Mouse (Mus musculus) mouse trophoblast stem cell (cell line): ENCODE results near the gene Uhmk1.
"Not testable (repeated sequence)": the region's sequence is repeated elsewhere in the genome, so short reads cannot be mapped to it uniquely, and the experiment has no call there.

Experiments used
- in situ Hi-C, 2 experiments: fragments of 300-500 bp; cut with MseI, MboI; formaldehyde crosslinking; loops; 2 replicates in 1 of 2; 3 replicates in 1 of 2; pipeline ENCODE4 v1.15.1; 2025

Gene Uhmk1

GRCm38 (mm10) chr1:170214757-170215522 lies at the start of gene Uhmk1:
Uhmk1 (minus strand) TSS chr1:170215397.
- in situ Hi-C loops = no loop called here

- in situ Hi-C loops = no loop called here
Measured at GRCm38 (mm10) chr1:170255560-170255910, 40.3 kb upstream of the Uhmk1 start.

GRCm38 (mm10) chr1:170254893-170255559 lies 39.8 kb upstream of the Uhmk1 start:
- in situ Hi-C loops = no loop called here

GRCm38 (mm10) chr1:170245016-170245415 lies 29.8 kb upstream of the Uhmk1 start:
- in situ Hi-C loops = no loop called here

- in situ Hi-C loops = not testable (repeated sequence)
Measured at GRCm38 (mm10) chr1:170232688-170233087, 17.5 kb upstream of the Uhmk1 start, which contains the start of gene Sh2d1b2. Sh2d1b2 (plus strand) TSS chr1:170232749.

GRCm38 (mm10) chr1:170223276-170223675 lies 8.1 kb upstream of the Uhmk1 start:
- in situ Hi-C loops = no loop called here

- in situ Hi-C loops = no loop called here
Measured at GRCm38 (mm10) chr1:170220351-170220750, 5.2 kb upstream of the Uhmk1 start.

- in situ Hi-C loops = no loop called here
Measured at GRCm38 (mm10) chr1:170218091-170218884, 3.1 kb upstream of the Uhmk1 start.

- in situ Hi-C loops = no loop called here
Measured at GRCm38 (mm10) chr1:170215590-170215989, 393 bp upstream of the Uhmk1 start.

GRCm38 (mm10) chr1:170214383-170214756 lies 827 bp downstream of the Uhmk1 start:
- in situ Hi-C loops = no loop called here

GRCm38 (mm10) chr1:170213181-170213879 lies 1.9 kb downstream of the Uhmk1 start:
- in situ Hi-C loops = no loop called here

GRCm38 (mm10) chr1:170206395-170206794 lies 8.8 kb downstream of the Uhmk1 start:
- in situ Hi-C loops = no loop called here

- in situ Hi-C loops = no loop called here
Measured at GRCm38 (mm10) chr1:170200379-170200778, 14.8 kb downstream of the Uhmk1 start.

- in situ Hi-C loops = no loop called here
Measured at GRCm38 (mm10) chr1:170196211-170196610, 19.0 kb downstream of the Uhmk1 start.

- in situ Hi-C loops = no loop called here
Measured at GRCm38 (mm10) chr1:170191925-170192324, 23.3 kb downstream of the Uhmk1 start.

GRCm38 (mm10) chr1:170190225-170190624 lies 25.0 kb downstream of the Uhmk1 start:
- in situ Hi-C loops = no loop called here

- in situ Hi-C loops = no loop called here
Measured at GRCm38 (mm10) chr1:170188601-170189000, 26.6 kb downstream of the Uhmk1 start.

- in situ Hi-C loops = no loop called here
Measured at GRCm38 (mm10) chr1:170186531-170186930, 28.7 kb downstream of the Uhmk1 start.

GRCm38 (mm10) chr1:170185137-170185536 lies 30.1 kb downstream of the Uhmk1 start:
- in situ Hi-C loops = no loop called here

GRCm38 (mm10) chr1:170182706-170183105 lies 32.5 kb downstream of the Uhmk1 start:
- in situ Hi-C loops = no loop called here

- in situ Hi-C loops = no loop called here
Measured at GRCm38 (mm10) chr1:170176661-170177239, 38.4 kb downstream of the Uhmk1 start.
